Mouse (Mus musculus) heart, postnatal 36 days (tissue): Measurements from ENCODE around the gene Cnga1. TPM values are rescaled to one million over a fixed set of nuclear protein-coding genes. Genes with fewer than 3 reads are reported as not detected.
"Not testable (repeated sequence)": the region's sequence is repeated elsewhere in the genome, so short reads cannot be mapped to it uniquely, and the experiment has no call there.

Source experiments
- DNase-seq, 2 experiments: peaks; one replicate each; pipeline ENCODE4 v3.0.0; 2021 to 2022
- intact Hi-C: fragments of 180-260 bp; cut with DNase I; formaldehyde crosslinking; loops from one replicate; pipeline ENCODE4 v1.15.1; 2025
- total RNA-seq, 2 experiments: library from RNA; stranded (reverse); gene quantifications; 2 replicates each; pipeline ENCODE4 v1.2.3; 2021

Cnga1 gene
- total RNA-seq, 2 experiments from 2014 or later, result not detected

DNA sequence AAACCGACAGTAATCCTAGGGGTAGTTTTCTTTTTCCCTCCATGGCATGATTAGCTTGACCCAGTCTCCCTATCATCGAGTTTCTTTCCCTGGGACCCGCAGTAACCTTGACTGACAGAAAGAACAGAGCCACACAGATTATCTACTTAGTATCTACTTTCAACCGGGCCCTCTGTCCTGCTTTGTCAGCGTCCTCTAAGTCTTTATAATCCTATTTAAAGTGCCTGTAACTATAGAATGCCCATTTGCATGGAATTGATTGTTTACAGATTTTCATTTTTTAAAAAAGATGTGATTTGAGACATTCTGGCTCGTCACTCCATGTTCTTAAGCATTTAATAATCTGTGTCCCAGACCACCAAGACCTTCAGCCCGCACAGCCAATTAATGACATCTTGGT, 420 bp downstream of the Cnga1 start:
- intact Hi-C loops, result no loop called here

DNA sequence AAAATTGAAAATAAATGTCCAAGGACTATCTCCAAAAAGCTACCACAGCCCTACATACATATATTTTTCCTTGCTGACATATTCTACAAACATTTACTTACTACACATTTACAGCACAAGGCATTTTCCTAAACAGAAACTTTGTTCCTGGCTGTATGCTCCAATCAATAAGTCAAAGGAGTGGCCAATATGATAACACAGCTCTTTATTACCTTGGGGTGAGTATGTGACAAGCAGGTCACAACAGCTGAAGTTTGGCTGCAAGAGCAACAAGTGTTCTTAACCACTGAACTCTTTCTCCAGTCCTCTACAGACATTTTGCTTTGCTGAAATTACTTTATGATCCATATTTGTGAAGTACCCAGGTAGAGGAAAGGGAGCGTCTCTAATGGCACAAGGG, 4.0 kb downstream of the Cnga1 start:
- intact Hi-C loops, result no loop called here
- DNase-seq, result no peak

More for the DNA sequence above, 420 bp downstream of the Cnga1 start:
- no peak for DNase-seq

DNA sequence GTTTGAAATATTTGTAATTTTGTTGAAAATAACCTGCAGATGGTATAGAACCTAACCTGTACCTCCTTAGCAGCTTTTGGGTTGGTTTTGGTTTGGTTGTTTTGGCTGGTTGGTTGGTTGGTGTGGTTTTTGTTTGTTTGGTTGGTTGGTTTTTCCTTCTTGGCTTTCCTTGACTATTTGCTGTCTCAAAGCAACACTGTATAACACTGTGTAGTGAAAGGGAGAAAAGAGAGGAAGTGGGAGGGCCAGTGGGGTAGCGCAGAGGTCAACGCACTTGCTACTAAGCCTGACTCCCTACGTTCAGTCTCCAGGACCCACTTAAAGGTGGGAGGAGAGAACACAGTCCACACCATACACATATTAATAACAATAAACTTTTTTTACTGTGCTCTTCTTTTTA, 7.5 kb downstream of the Cnga1 start:
- intact Hi-C loops, result no loop called here
- no peak for DNase-seq

DNA sequence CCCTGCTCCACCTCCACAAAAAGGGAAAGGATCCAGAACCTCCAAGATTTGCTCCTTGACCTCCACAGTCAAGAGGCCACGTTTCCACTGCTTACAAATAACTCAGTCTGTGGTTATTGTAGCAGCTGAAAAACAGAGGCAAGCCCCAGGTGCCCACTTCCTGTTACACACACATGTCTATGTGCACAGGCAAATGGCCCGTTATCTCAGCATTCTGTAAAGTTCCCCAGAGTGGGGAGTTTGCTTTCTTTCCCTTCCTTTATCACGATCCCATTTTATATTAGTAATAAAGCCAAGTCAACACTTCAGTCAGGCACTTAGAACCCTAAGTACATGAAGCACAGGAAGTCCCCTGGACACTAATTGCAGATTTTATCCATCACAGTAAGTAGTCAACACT, 8.0 kb downstream of the Cnga1 start:
- intact Hi-C loops, result no loop called here
- DNase-seq, result no peak

DNA sequence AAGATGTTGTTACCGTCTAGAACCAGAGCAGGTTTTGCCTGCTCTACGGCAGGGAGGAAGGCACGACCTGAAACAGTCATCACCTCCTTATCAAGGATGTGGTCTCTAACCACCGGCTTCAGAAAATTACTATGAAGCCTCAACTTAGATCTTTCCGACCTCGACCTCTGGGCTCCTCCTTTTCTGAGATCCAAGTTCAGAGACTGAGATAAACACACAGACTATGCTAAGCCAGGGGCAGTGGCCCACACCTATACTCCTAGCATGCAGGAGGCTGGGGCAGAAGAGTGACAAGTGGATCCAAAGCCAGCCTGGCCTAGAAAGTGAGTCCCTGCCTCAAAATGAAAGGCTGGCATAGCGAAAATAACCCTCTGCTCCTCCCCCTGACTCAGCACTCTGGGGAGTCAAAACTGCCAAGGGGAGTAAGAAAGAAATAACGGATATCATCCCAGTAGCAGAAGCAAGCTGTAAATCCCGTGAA, 9.2 kb downstream of the Cnga1 start:
- DNase-seq, result no peak
- intact Hi-C loops, result no loop called here

GRCm38 (mm10) chr5:72630026-72630425, 14.0 kb downstream of the Cnga1 start:
- intact Hi-C loops, result no loop called here
- no peak for DNase-seq

DNA sequence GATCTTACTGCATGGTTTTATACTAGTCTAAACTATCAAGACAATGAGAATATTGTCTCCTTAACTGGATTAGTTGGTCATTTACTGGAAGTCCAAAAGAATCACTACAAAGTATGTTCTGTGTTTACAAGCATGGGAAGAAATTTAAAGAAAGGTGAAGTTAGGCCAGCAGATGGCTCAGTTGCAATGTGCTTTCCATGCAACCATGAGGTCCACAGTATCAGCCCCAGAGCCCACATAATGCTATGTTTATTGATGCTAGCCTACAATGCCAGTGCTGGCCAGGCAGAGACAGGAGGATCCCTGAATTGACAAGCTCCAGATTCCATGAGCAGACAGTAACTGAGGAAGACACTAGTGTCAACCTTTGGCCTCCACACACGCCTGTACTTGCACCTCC, 23.1 kb downstream of the Cnga1 start:
- intact Hi-C loops, result no loop called here
- no peak for DNase-seq

DNA sequence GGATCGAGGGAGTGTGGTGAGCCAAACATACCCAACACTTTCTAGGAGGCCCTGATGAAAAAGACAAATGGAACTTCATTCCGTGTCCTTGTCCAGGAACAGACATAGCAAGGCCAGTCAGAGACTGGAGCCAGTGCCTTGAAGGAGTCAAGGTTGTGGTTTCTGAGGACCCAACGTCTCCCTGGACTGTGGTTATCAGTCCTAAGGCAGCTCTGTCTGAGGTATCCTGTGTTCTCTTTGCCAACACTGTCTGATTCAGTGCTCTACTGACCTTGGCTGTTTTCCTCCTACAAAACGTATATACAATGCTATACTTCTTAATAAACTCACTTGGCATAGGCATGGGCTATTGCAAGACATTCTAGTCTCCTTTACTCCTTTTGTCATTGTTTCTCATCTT, 26.7 kb downstream of the Cnga1 start:
- intact Hi-C loops, result no loop called here
- DNase-seq, result no peak

DNA sequence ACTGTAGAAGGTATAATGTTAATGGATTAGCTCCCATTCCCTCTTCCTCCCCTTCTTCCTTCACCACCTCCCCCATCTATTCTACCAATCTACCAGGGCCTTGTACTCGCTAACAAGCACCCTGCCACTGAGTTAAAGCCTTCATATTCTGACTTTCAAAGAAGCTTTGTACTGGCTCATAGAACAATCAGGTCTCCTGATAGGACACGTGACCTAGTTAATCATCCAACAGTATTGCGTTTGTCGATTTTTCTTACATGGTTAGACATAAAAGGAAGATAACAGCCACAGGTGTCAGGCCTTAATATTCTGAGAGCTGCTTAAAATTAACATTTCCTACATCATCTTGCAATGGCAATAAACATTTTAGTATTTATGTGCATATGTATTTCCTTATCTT, 40.9 kb downstream of the Cnga1 start:
- intact Hi-C loops, result no loop called here
- DNase-seq, result no peak

DNA sequence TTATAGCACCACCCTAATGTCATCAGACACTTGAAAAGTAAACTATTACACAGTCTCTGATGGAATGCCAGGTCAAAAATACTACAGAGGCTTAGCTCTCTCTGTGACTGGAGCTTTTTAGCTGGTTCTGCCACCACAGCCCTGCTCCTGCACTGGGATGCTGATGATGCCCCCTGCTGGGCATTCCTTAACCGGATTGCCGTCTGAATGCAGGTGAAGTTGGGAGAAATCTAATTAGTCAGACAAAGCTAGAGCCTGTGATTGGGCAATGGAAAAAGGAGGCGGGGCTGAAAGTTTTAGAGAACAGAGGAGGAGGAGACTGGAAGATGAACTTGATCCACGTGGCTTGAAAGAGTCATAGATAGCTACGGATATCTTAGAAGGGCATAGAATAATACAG, 43.1 kb downstream of the Cnga1 start:
- intact Hi-C loops, result loop anchor here (2.0 kb wide), 1 partner anchor 250 kb away; no protein-coding TSS in a partner anchor
- DNase-seq, result peak; percentile 41 to 64

DNA sequence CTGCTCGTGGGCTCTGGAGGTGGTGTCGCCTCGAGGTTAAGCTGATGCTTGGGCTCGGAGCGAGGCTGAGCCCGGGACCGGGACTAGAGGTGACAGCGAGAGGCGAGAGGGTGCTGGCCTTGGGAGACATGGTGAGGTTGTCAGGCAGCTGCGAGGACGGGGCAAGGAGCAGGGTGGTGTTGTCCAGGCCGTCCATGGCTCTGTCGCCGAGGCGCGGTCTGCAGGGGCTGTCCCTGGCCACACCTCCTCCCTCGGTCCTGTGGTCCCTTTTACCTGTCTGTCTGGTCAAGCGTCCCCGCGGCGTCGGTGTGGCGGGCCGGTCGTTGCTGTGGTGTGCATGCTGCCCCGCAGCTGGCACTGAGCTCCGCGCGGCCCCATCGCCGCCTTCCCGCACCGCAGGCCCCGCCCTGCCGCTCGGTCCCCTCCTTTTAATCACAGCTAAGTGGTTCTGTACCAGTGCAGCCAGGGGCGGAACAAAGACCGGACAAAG, 56.8 kb downstream of the Cnga1 start, which contains the start of gene Gm5868:
Gm5868 (minus strand) TSS at position 360 of the 490 bp plus-strand sequence.
- intact Hi-C loops, result no loop called here
- no peak for DNase-seq

DNA sequence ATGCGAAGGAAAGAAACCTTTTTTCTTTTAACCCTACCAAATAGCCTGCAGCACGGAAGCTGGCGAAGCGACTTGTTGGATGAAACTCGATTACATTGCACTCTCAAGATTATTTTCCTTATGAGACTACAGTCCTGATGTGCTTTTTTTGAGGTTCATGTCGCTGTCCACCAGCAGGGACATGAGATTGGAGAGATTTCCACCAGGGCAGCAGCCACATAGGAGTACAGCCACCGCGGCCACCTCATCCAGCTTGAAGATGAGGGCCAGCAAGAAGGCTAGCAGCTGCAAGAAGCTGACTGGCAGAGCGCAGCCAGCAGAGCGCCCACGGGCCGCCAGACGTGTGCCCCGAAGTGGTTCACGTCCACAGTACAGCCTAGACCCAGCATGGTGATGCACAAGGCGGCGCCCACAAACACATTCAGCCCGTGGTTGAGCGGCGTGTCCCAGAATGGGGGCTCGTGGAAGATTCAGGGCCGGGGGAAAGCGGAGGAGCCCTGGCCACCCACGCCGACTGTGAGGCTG, 57.3 kb downstream of the Cnga1 start:
- intact Hi-C loops, DNase-seq: not testable (repeated sequence)

- intact Hi-C loops, DNase-seq: not testable (repeated sequence)
These were observed 58.0 kb downstream of the Cnga1 start for GRCm38 (mm10) chr5:72586122-72586521.

GRCm38 (mm10) chr5:72580970-72581332, 63.1 kb downstream of the Cnga1 start, which contains the start of gene Zar1:
Zar1 (minus strand) TSS chr5:72581254.
- intact Hi-C loops, DNase-seq: not testable (repeated sequence)

- peak in 1 of 2 experiments; percentile 5 for DNase-seq
- intact Hi-C loops, result not testable (repeated sequence)
These were observed 63.7 kb downstream of the Cnga1 start for GRCm38 (mm10) chr5:72580088-72580969.

DNA sequence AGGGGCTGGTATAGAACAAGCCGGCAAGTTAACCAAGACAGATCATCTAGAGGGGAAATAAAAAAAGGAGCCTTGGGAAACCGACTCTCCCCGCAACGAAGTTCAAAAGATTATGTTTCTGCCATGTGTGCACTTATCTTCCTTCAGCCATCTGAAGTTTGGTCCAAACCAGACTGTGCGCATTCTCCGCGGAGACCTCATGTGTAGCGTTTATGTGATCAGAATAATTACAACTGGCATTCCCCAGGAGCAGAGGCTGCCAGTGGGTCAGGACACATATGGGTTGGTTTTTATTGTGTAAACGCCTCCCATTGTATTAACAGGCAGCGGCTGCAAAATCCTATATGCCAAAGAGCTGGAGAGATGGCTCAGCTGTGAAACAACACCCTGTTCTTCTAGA, 64.5 kb downstream of the Cnga1 start:
- DNase-seq, intact Hi-C loops: not testable (repeated sequence)

DNA sequence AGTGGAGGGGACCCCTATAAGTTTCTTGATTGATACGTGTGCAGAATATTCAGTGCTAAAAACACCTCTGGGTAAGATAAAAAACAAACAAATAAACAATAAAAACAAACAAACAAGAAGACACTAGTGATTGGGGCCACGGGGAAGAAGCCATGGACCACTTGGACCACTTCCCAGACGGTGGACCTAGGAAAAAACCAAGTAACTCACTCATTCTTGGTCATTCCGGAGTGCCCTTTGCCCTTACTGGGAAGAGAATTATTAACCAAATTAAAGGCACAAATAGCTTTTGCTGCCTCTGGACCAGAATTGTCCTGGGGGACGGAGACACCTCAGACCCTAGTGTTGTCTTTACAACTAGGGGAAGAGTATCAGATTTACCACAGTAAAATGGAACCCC, 78.5 kb downstream of the Cnga1 start:
- intact Hi-C loops, result no loop called here
- DNase-seq, result no peak

GRCm38 (mm10) chr5:72563183-72563582, 80.9 kb downstream of the Cnga1 start:
- intact Hi-C loops, DNase-seq: not testable (repeated sequence)

- intact Hi-C loops, result no loop called here
- no peak for DNase-seq
These were observed 83.0 kb downstream of the Cnga1 start for GRCm38 (mm10) chr5:72560976-72561628.

DNA sequence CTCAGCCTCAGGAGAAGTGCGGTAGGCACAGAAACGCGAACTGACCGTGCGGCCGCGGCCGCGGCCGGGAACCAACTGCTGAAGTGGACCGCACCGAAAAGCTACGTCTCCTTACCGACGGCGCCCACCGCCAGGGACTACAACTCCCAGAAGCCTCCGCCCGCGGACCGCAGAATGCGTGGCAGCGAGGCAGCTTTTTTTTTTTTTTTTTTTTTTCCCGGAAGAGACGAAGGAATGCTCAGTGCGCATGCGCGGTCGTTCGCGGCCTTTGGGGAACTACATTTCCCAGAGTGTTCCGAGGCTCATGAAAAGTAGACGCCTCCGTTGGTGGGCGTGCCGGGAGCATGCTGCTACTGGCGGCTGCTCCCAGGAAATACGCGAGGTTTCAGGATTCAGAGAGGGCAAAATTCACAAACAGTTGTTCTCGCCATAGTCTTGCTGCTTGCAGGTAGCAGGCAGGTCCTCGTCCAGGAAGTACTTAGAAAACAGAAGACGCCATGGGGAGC, 84.5 kb downstream of the Cnga1 start, which contains the start of gene Nfxl1:
Nfxl1 (minus strand) TSS at position 141 of the 506 bp plus-strand sequence.
- DNase-seq, result peak; percentile 91 to 96
- intact Hi-C loops, result no loop called here
